Mouse (Mus musculus) neural tube, embryonic 12.5 days (tissue): ENCODE measurements at regions not wholly inside any gene's neighbourhood (a gene's known extent, or its start where the extent isn't known, plus 50 kb on each side); places are given as distances from the start of the nearest gene placed in this dataset.
"Not testable (repeated sequence)": the region's sequence is repeated elsewhere in the genome, so short reads cannot be mapped to it uniquely, and the experiment has no call there.

Experiments
- ATAC-seq: fragments of 200-750 bp; cut with Nextera tagmentation; 2 replicates; pipeline ENCODE4 v1.8.0; 2017; ENCODE audit warnings: low read depth, mild to moderate bottlenecking, moderate TSS enrichment, moderate library complexity; ENCODE audit not compliant: low FRiP score
- H3K27ac ChIP-seq: fragments of 300-500 bp; sonication (generic); 2 replicates; pipeline ENCODE4 v1.5.1; 2016
- H3K27me3 ChIP-seq: fragments of 300-500 bp; sonication (generic); replicated peaks from 2 replicates; pipeline ENCODE4 v1.6.1; 2016; ENCODE audit warnings: mild to moderate bottlenecking
- H3K36me3 ChIP-seq: fragments of 300-500 bp; sonication (generic); 2 replicates; pipeline ENCODE4 v1.6.1; 2016; ENCODE audit warnings: mild to moderate bottlenecking
- H3K4me1 ChIP-seq: fragments of 300-500 bp; sonication (generic); 2 replicates; pipeline ENCODE4 v1.6.1; 2016
- H3K4me2 ChIP-seq: fragments of 300-500 bp; sonication (generic); replicated peaks from 2 replicates; pipeline ENCODE4 v1.6.1; 2016; ENCODE audit warnings: mild to moderate bottlenecking
- H3K4me3 ChIP-seq: fragments of 300-500 bp; sonication (generic); 2 replicates; pipeline ENCODE4 v1.5.1; 2016
- H3K9ac ChIP-seq: fragments of 300-500 bp; sonication (generic); 2 replicates; pipeline ENCODE4 v1.6.1; 2016; ENCODE audit warnings: mild to moderate bottlenecking
- H3K9me3 ChIP-seq: fragments of 300-500 bp; sonication (generic); 2 replicates; pipeline ENCODE4 v1.6.1; 2016; ENCODE audit warnings: mild to moderate bottlenecking
- WGBS: fragments of 180-500 bp; shearing (Covaris S2); methylation state at CpG from one replicate; pipeline ENCODE4 v1.1.7; 2016; 5-methylcytosine and 5-hydroxymethylcytosine counted together

- H3K4me2 ChIP-seq: no peak overlapping the region
- H3K4me1 ChIP-seq: peaks cover 3% of the 10 kb centered on the region; the same call in 1 of the 2 replicates
- WGBS: 44% methylated on average over 4 of the region's 4 CpGs
- H3K9ac ChIP-seq: no peak overlapping the region
- no peak overlapping the region for H3K4me3 ChIP-seq
- no peaks in the 10 kb centered on the region for H3K9me3 ChIP-seq
- no peaks in the 10 kb centered on the region for H3K36me3 ChIP-seq
- H3K27ac ChIP-seq: no peak overlapping the region
- H3K27me3 ChIP-seq: no peaks in the 10 kb centered on the region
- peak; percentile 78 for ATAC-seq
Measured at GRCm38 (mm10) chr4:53253680-53254079, 94.0 kb upstream of the Abca1 start.

GRCm38 (mm10) chr4:53250325-53250724, 90.6 kb upstream of the Abca1 start:
- Histone ChIP-seq H3K36me3 (no peaks in the 10 kb centered on the region), H3K9ac (no peak overlapping the region), H3K4me2 (no peak overlapping the region), H3K27me3 (no peaks in the 10 kb centered on the region), H3K27ac (no peak overlapping the region), H3K4me1 (peaks cover 3% of the 10 kb centered on the region; the same call in 1 of the 2 replicates), H3K9me3 (no peaks in the 10 kb centered on the region), H3K4me3 (no peak overlapping the region)
- WGBS: 93% methylated on average over 3 of the region's 3 CpGs
- no peak for ATAC-seq

GRCm38 (mm10) chr4:53246083-53246747, 86.5 kb upstream of the Abca1 start:
- WGBS: 88% methylated on average over 15 of the region's 15 CpGs
- ATAC-seq: no peak
- Histone ChIP-seq H3K4me3 (no peak overlapping the region), H3K9me3 (no peaks in the 10 kb centered on the region), H3K27ac (no peak overlapping the region), H3K9ac (no peak overlapping the region), H3K4me1 (no peaks in the 10 kb centered on the region), H3K4me2 (no peak overlapping the region), H3K36me3 (no peaks in the 10 kb centered on the region), H3K27me3 (no peaks in the 10 kb centered on the region)

- H3K27me3 ChIP-seq: no peaks in the 10 kb centered on the region
- no peak overlapping the region for H3K9ac ChIP-seq
- no peak overlapping the region for H3K4me3 ChIP-seq
- 97% methylated on average over 4 of the region's 4 CpGs for WGBS
- ATAC-seq: no peak
- no peak overlapping the region for H3K27ac ChIP-seq
- H3K4me2 ChIP-seq: no peak overlapping the region
- H3K9me3 ChIP-seq: no peaks in the 10 kb centered on the region
- H3K4me1 ChIP-seq: no peaks in the 10 kb centered on the region
- H3K36me3 ChIP-seq: no peaks in the 10 kb centered on the region
Measured at GRCm38 (mm10) chr4:53245553-53245952, 85.9 kb upstream of the Abca1 start.

GRCm38 (mm10) chr4:53243473-53243872, 83.8 kb upstream of the Abca1 start:
- WGBS: 95% methylated on average over 8 of the region's 8 CpGs

GRCm38 (mm10) chr4:53239856-53240255, 80.2 kb upstream of the Abca1 start:
- WGBS: 62% methylated on average over 5 of the region's 5 CpGs
- no peak for ATAC-seq
- Histone ChIP-seq H3K4me1 (peaks cover 4% of the 10 kb centered on the region; the same call in 1 of the 2 replicates), H3K27me3 (no peaks in the 10 kb centered on the region), H3K36me3 (no peaks in the 10 kb centered on the region), H3K9me3 (no peaks in the 10 kb centered on the region), H3K4me3 (no peak overlapping the region), H3K4me2 (no peak overlapping the region), H3K9ac (no peak overlapping the region), H3K27ac (no peak overlapping the region)

More at GRCm38 (mm10) chr4:53243473-53243872, 83.8 kb upstream of the Abca1 start:
- H3K4me3 ChIP-seq, H3K36me3 ChIP-seq, H3K9ac ChIP-seq, H3K27ac ChIP-seq, H3K9me3 ChIP-seq, H3K4me2 ChIP-seq, H3K4me1 ChIP-seq, H3K27me3 ChIP-seq, ATAC-seq: not testable (repeated sequence)

- H3K27ac ChIP-seq: no peak overlapping the region
- no peak overlapping the region for H3K9ac ChIP-seq
- 80% methylated on average over 14 of the region's 14 CpGs for WGBS
- no peak overlapping the region for H3K4me3 ChIP-seq
- no peaks in the 10 kb centered on the region for H3K9me3 ChIP-seq
- no peaks in the 10 kb centered on the region for H3K27me3 ChIP-seq
- peaks cover 4% of the 10 kb centered on the region; the same call in 1 of the 2 replicates for H3K4me1 ChIP-seq
- H3K36me3 ChIP-seq: no peaks in the 10 kb centered on the region
- H3K4me2 ChIP-seq: no peak overlapping the region
- ATAC-seq: 0 out of 2 replicates have a peak, but pooled peaks have one; percentile 9
Measured at GRCm38 (mm10) chr4:53238314-53239259, 78.9 kb upstream of the Abca1 start.

GRCm38 (mm10) chr4:53235870-53236269, 76.2 kb upstream of the Abca1 start:
- Histone ChIP-seq H3K27ac (no peak overlapping the region), H3K9ac (no peak overlapping the region), H3K27me3 (no peaks in the 10 kb centered on the region), H3K4me2 (no peak overlapping the region), H3K9me3 (no peaks in the 10 kb centered on the region), H3K36me3 (no peaks in the 10 kb centered on the region), H3K4me1 (peaks cover 4% of the 10 kb centered on the region; the same call in 1 of the 2 replicates), H3K4me3 (no peak overlapping the region)
- no peak for ATAC-seq
- 27% methylated on average over 2 of the region's 2 CpGs for WGBS

GRCm38 (mm10) chr4:53232436-53232835, 72.7 kb upstream of the Abca1 start:
- WGBS: 67% methylated on average over 3 of the region's 3 CpGs

GRCm38 (mm10) chr4:53231867-53232266, 72.2 kb upstream of the Abca1 start:
- Histone ChIP-seq H3K4me2 (no peak overlapping the region), H3K27me3 (no peaks in the 10 kb centered on the region), H3K27ac (no peak overlapping the region), H3K9ac (no peak overlapping the region), H3K4me1 (peaks cover 15% of the 10 kb centered on the region; the same call in 1 of the 2 replicates), H3K4me3 (no peak overlapping the region), H3K9me3 (no peaks in the 10 kb centered on the region), H3K36me3 (no peaks in the 10 kb centered on the region)
- WGBS: 61% methylated on average over 4 of the region's 4 CpGs
- ATAC-seq: no peak

More at GRCm38 (mm10) chr4:53232436-53232835, 72.7 kb upstream of the Abca1 start:
- peaks cover 15% of the 10 kb centered on the region; the same call in 1 of the 2 replicates for H3K4me1 ChIP-seq
- no peak overlapping the region for H3K4me3 ChIP-seq
- no peak overlapping the region for H3K27ac ChIP-seq
- no peaks in the 10 kb centered on the region for H3K36me3 ChIP-seq
- no peaks in the 10 kb centered on the region for H3K9me3 ChIP-seq
- ATAC-seq: no peak
- no peak overlapping the region for H3K9ac ChIP-seq
- no peaks in the 10 kb centered on the region for H3K27me3 ChIP-seq
- no peak overlapping the region for H3K4me2 ChIP-seq

- Histone ChIP-seq H3K27me3 (no peaks in the 10 kb centered on the region), H3K36me3 (no peaks in the 10 kb centered on the region), H3K4me3 (no peak overlapping the region), H3K4me2 (no peak overlapping the region), H3K27ac (no peak overlapping the region), H3K4me1 (peaks cover 14% of the 10 kb centered on the region; the same call in 1 of the 2 replicates), H3K9me3 (no peaks in the 10 kb centered on the region), H3K9ac (no peak overlapping the region)
- 90% methylated on average over 2 of the region's 2 CpGs for WGBS
- ATAC-seq: no peak
Measured at GRCm38 (mm10) chr4:53231046-53231445, 71.4 kb upstream of the Abca1 start.

GRCm38 (mm10) chr4:53228444-53228843, 68.7 kb upstream of the Abca1 start:
- Histone ChIP-seq H3K9me3 (no peaks in the 10 kb centered on the region), H3K4me1 (0 out of 2 replicates have a peak, but pooled peaks cover 11% of the 10 kb centered on the region), H3K36me3 (no peaks in the 10 kb centered on the region), H3K9ac (no peak overlapping the region), H3K27me3 (no peaks in the 10 kb centered on the region), H3K4me3 (no peak overlapping the region), H3K4me2 (no peak overlapping the region), H3K27ac (no peak overlapping the region)
- ATAC-seq: 0 out of 2 replicates have a peak, but pooled peaks have one; percentile 48
- WGBS: 29% methylated on average over 4 of the region's 4 CpGs
